12 mouse cellular contexts compared by ENCODE assay signal in genomic region chr8:11363340-11364126, GRCm38 (mm10). TPM values are rescaled to one million over a fixed set of nuclear protein-coding genes. Genes with fewer than 3 reads are reported as not detected.
A peak's percentile ranks its signal among the peaks of the same experiment; 100 is the strongest.
DNase-seq lines count a peak whose midpoint lies in the region; ATAC-seq lines count a peak whose summit lies in the region.
"Had no signal": no experiment of that assay in that cellular context is flagged by ENCODE, and none has a peak within 500 bp of the region (broad histone marks: within the 10 kb centered on the region; RNA-seq: fewer than 3 reads in every experiment).

No protein-coding gene starts in this region.

- no peaks in the 10 kb centered on the region for H3K27me3 ChIP-seq in forebrain, embryonic 10.5 days (ENCODE audit: poor library complexity, severe bottlenecking)
- H3K27me3 ChIP-seq in forebrain, embryonic 16.5 days (replicated peaks; ENCODE audit: control insufficient read depth, insufficient read depth, low read length) = no peaks in the 10 kb centered on the region
- H3K27me3 ChIP-seq in kidney, embryonic 15.5 days = no peaks in the 10 kb centered on the region
- no peaks in the 10 kb centered on the region for H3K27me3 ChIP-seq in limb, embryonic 10.5 days (ENCODE audit: low read depth, poor library complexity, severe bottlenecking)
- H3K27me3 ChIP-seq: liver, embryonic 13.5 days had no signal

- H3K4me1 ChIP-seq in forebrain, embryonic 10.5 days = peaks cover 67% of the 10 kb centered on the region
- peaks cover 14% of the 10 kb centered on the region for H3K4me1 ChIP-seq in forebrain, embryonic 16.5 days (replicated peaks; ENCODE audit: control insufficient read depth, insufficient read depth, low read length)
- peaks cover 70% of the 10 kb centered on the region for H3K4me1 ChIP-seq in kidney, embryonic 15.5 days
- peaks cover 49% of the 10 kb centered on the region for H3K4me1 ChIP-seq in limb, embryonic 10.5 days

- 0 out of 2 replicates have a peak, but pooled peaks cover 4% of the 10 kb centered on the region for H3K36me3 ChIP-seq in forebrain, embryonic 10.5 days (replicated peaks)
- H3K36me3 ChIP-seq in forebrain, embryonic 16.5 days (ENCODE audit: control insufficient read depth, insufficient read depth) = no peaks in the 10 kb centered on the region
- 0 out of 2 replicates have a peak, but pooled peaks cover 5% of the 10 kb centered on the region for H3K36me3 ChIP-seq in kidney, embryonic 15.5 days
- H3K36me3 ChIP-seq in limb, embryonic 10.5 days = peaks cover 3% of the 10 kb centered on the region; the same call in 1 of the 2 replicates
- H3K36me3 ChIP-seq: liver, embryonic 13.5 days had no signal

- H3K9me3 ChIP-seq in forebrain, embryonic 10.5 days = no peaks in the 10 kb centered on the region
- H3K9me3 ChIP-seq in forebrain, embryonic 16.5 days (ENCODE audit: control insufficient read depth, low read length) = no peaks in the 10 kb centered on the region
- no peaks in the 10 kb centered on the region for H3K9me3 ChIP-seq in kidney, embryonic 15.5 days (replicated peaks)
- H3K9me3 ChIP-seq in limb, embryonic 10.5 days (replicated peaks) = no peaks in the 10 kb centered on the region
- H3K9me3 ChIP-seq: liver, embryonic 13.5 days had no signal

- H3K4me3 ChIP-seq in forebrain, embryonic 10.5 days = no peak overlapping the region
- no peak overlapping the region for H3K4me3 ChIP-seq in forebrain, embryonic 16.5 days (replicated peaks; ENCODE audit: low read length)
- H3K4me3 ChIP-seq in kidney, embryonic 15.5 days (replicated peaks) = no peak overlapping the region
- H3K4me3 ChIP-seq in limb, embryonic 10.5 days = no peak overlapping the region
- H3K4me3 ChIP-seq: liver, embryonic 13.5 days had no signal

- peak overlapping the region; percentile 87 for H3K27ac ChIP-seq in forebrain, embryonic 10.5 days
- H3K27ac ChIP-seq in forebrain, embryonic 16.5 days (ENCODE audit: low read length) = no peak overlapping the region
- H3K27ac ChIP-seq in kidney, embryonic 15.5 days = peak overlapping the region; percentile 83
- peak overlapping the region; percentile 80 for H3K27ac ChIP-seq in limb, embryonic 10.5 days
- H3K27ac ChIP-seq: liver, embryonic 13.5 days had no signal

- H3K4me2 ChIP-seq in forebrain, embryonic 16.5 days (ENCODE audit: low read length) = no peak overlapping the region
- H3K4me2 ChIP-seq in kidney, embryonic 15.5 days = no peak overlapping the region
- H3K4me2 ChIP-seq: liver, embryonic 13.5 days had no signal

- ATAC-seq in forebrain, embryonic 16.5 days = no peak
- no peak for ATAC-seq in kidney, embryonic 15.5 days (replicated peaks; ENCODE audit: low FRiP score)

- H3K9ac ChIP-seq in forebrain, embryonic 16.5 days (replicated peaks; ENCODE audit: low read depth, low read length) = no peak overlapping the region
- H3K9ac ChIP-seq in kidney, embryonic 15.5 days = no peak overlapping the region
- H3K9ac ChIP-seq: liver, embryonic 13.5 days had no signal

- DNase-seq in forebrain, embryonic 10.5 days (ENCODE audit: extremely low spot score, low spot score) = no peak
- no peak for DNase-seq in kidney, postnatal 14 days
- DNase-seq in embryo, embryonic 10.5 days (ENCODE audit: low spot score) = peak; percentile 54
- no peak for DNase-seq in limb, embryonic 10.5 days (ENCODE audit: low spot score)
- DNase-seq in ovary, adult 18-20 months (ENCODE audit: low spot score) = no peak
- no peak for DNase-seq in left cerebral cortex, adult 9 months (ENCODE audit: low spot score in 2 of 2)
- DNase-seq: B cell, adult 2 months; layer of hippocampus, adult 9-11 months; liver, embryonic 13.5 days; thymus, adult 18-20 months had no signal

- 55% methylated on average over 13 of the region's 13 CpGs for WGBS in forebrain, embryonic 10.5 days
- WGBS in forebrain, embryonic 16.5 days = 35% methylated on average over 13 of the region's 13 CpGs
- 71% methylated on average over 13 of the region's 13 CpGs for WGBS in kidney, embryonic 15.5 days
- WGBS in limb, embryonic 10.5 days = 65% methylated on average over 13 of the region's 13 CpGs

RNA-seq across cellular contexts. Expression of gene Col4a1, which starts 50.9 kb away (rescaled TPM):
- 123 and 129 TPM in 2 replicates for polyA plus RNA-seq in forebrain, embryonic 10.5 days (2016; fragmentation: Nextera tagmentation; extraction: Ambion mirVana)
- polyA plus RNA-seq in forebrain, embryonic 16.5 days (2015; fragmentation: Nextera tagmentation; extraction: Ambion mirVana) = 69.0 and 90.6 TPM in 2 replicates
- 297 and 335 TPM in 2 replicates for polyA plus RNA-seq in kidney, embryonic 15.5 days (2015; fragmentation: Nextera tagmentation; extraction: Ambion mirVana)
- polyA plus RNA-seq in limb, embryonic 10.5 days (2016; fragmentation: Nextera tagmentation; extraction: Ambion mirVana) = 141 and 145 TPM in 2 replicates

RNA-seq across cellular contexts. Expression of gene Col4a2, which starts 50.9 kb away (rescaled TPM):
- polyA plus RNA-seq in forebrain, embryonic 10.5 days (2016; fragmentation: Nextera tagmentation; extraction: Ambion mirVana) = 47.1 and 49.4 TPM in 2 replicates
- polyA plus RNA-seq in forebrain, embryonic 16.5 days (2015; fragmentation: Nextera tagmentation; extraction: Ambion mirVana) = 29.1 and 35.3 TPM in 2 replicates
- polyA plus RNA-seq in kidney, embryonic 15.5 days (2015; fragmentation: Nextera tagmentation; extraction: Ambion mirVana) = 108 and 116 TPM in 2 replicates
- polyA plus RNA-seq in limb, embryonic 10.5 days (2016; fragmentation: Nextera tagmentation; extraction: Ambion mirVana) = 53.0 and 53.6 TPM in 2 replicates
